In the genomic region with DNA sequence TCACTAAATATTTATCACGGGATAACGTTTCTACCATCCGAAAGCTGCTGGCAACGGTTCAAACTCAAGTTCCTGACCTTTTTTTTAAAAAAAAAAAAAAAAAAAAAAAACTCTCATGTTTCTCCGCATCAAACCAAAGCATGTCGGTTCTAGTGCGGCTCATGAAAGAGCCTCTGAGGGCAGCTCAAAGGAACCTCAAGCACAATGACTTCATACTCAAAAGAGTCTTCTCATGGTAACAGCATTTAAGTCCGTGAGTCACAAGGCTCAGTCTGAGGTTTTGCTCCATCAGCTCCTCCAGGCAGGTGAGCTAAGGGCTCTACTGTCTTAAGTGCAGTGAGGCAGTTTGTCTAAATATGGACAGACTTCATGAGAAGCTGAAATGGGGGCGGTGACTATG, we compare ENCODE assay signal across 10 mouse cellular contexts. TPM values are rescaled to one million over a fixed set of nuclear protein-coding genes. Genes with fewer than 3 reads are reported as not detected.
DNase-seq lines count a peak whose midpoint lies in the region; ATAC-seq and TF ChIP-seq lines count a peak whose summit lies in the region.
"Had no signal": no experiment of that assay in that cellular context is flagged by ENCODE, and none has a peak within 500 bp of the region (broad histone marks: within the 10 kb centered on the region; RNA-seq: fewer than 3 reads in every experiment).

No protein-coding gene starts in this region.

- TF ChIP-seq CTCF in MEL (IDR thresholded peaks at IDR 0.05 in 2 of 3, conservative IDR thresholded peaks at IDR 0.05 in 1 of 3; ENCODE audit: control insufficient read depth in 1 of 3, insufficient read depth in 1 of 3, low read depth in 2 of 3, low read length in 3 of 3, poor library complexity in 1 of 3, severe bottlenecking in 1 of 3) = no peak

- 79% methylated on average over 9 of the region's 9 CpGs for WGBS in forebrain, embryonic 11.5 days
- 48% methylated on average over 9 of the region's 9 CpGs for WGBS in forebrain, embryonic 15.5 days

- H3K27me3 ChIP-seq in forebrain, embryonic 11.5 days (ENCODE audit: control insufficient read depth, insufficient read depth, low read length) = no peaks in the 10 kb centered on the region
- H3K27me3 ChIP-seq in forebrain, embryonic 15.5 days = no peaks in the 10 kb centered on the region
- no peaks in the 10 kb centered on the region for H3K27me3 ChIP-seq in MEL (ENCODE audit: control insufficient read depth in 1 of 2, insufficient read depth in 2 of 2, low read length in 2 of 2)
- H3K27me3 ChIP-seq in splenic B cell, adult 2 months (ENCODE audit: control insufficient read depth, insufficient read depth, low read length, poor library complexity, severe bottlenecking) = no peaks in the 10 kb centered on the region
- H3K27me3 ChIP-seq: limb, embryonic 15.5 days; neural tube, embryonic 15.5 days had no signal

- TF ChIP-seq EP300 in MEL (IDR thresholded peaks at IDR 0.05; ENCODE audit: low read depth in 1 of 2, low read length in 2 of 2) = 0 out of 4 replicates have a peak, but pooled peaks of 1 of the 2 experiments have one; percentile 6

- H3K4me2 ChIP-seq in forebrain, embryonic 11.5 days (ENCODE audit: low read depth, low read length, severe bottlenecking) = no peak overlapping the region
- no peak overlapping the region for H3K4me2 ChIP-seq in forebrain, embryonic 15.5 days (replicated peaks)
- H3K4me2 ChIP-seq: limb, embryonic 15.5 days; neural tube, embryonic 15.5 days had no signal

- TF ChIP-seq RAD21 in MEL (IDR thresholded peaks at IDR 0.05; ENCODE audit: low read depth, low read length) = no peak

- H3K27ac ChIP-seq in forebrain, embryonic 11.5 days (ENCODE audit: low read depth, low read length) = no peak overlapping the region
- H3K27ac ChIP-seq in forebrain, embryonic 15.5 days (replicated peaks) = no peak overlapping the region
- no peak overlapping the region for H3K27ac ChIP-seq in MEL (ENCODE audit: control insufficient read depth, low read depth, low read length)
- H3K27ac ChIP-seq: limb, embryonic 15.5 days; neural tube, embryonic 15.5 days had no signal

- intact Hi-C loops in left cerebral cortex, postnatal 14 days (cut with DNase I) = no loop called here

- TF ChIP-seq POLR2A in MEL (IDR thresholded peaks at IDR 0.05; ENCODE audit: control insufficient read depth in 1 of 2, insufficient read depth in 1 of 2, low read depth in 1 of 2, low read length in 2 of 2, poor library complexity in 1 of 2) = no peak

- no peaks in the 10 kb centered on the region for H3K36me3 ChIP-seq in forebrain, embryonic 11.5 days (ENCODE audit: control insufficient read depth, insufficient read depth, low read length)
- no peaks in the 10 kb centered on the region for H3K36me3 ChIP-seq in forebrain, embryonic 15.5 days
- H3K36me3 ChIP-seq in MEL (ENCODE audit: control insufficient read depth in 1 of 2, insufficient read depth in 2 of 2, low read length in 2 of 2) = peaks cover 0 to 2% of the 10 kb centered on the region in 2 experiments; a peak in 1 of 4 replicates
- H3K36me3 ChIP-seq in splenic B cell, adult 2 months (ENCODE audit: control insufficient read depth, insufficient read depth, low read length, poor library complexity, severe bottlenecking) = no peaks in the 10 kb centered on the region
- H3K36me3 ChIP-seq: limb, embryonic 15.5 days; neural tube, embryonic 15.5 days had no signal

- DNase-seq in forebrain, embryonic 11.5 days (ENCODE audit: low spot score) = peak; percentile 34
- DNase-seq in MEL (ENCODE audit: low read depth, low spot score) = peak; percentile 56
- peak; percentile 69 to 78 for DNase-seq in lung, adult 18-20 months
- peak; percentile 58 for DNase-seq in splenic B cell, adult 2 months (ENCODE audit: low read depth, low spot score)
- DNase-seq in left cerebral cortex, adult 9 months (ENCODE audit: low spot score in 2 of 2) = no peak
- DNase-seq in urinary bladder, adult 2 months (ENCODE audit: low spot score) = no peak
- DNase-seq in left cerebral cortex, postnatal 14 days (ENCODE audit: low spot score in 2 of 2) = no peak

- H3K4me3 ChIP-seq in forebrain, embryonic 11.5 days (ENCODE audit: low read depth, low read length) = no peak overlapping the region
- no peak overlapping the region for H3K4me3 ChIP-seq in forebrain, embryonic 15.5 days
- peak overlapping the region; percentile 7 to 45; a peak in 2 of 4 replicates for H3K4me3 ChIP-seq in MEL (ENCODE audit: control insufficient read depth in 1 of 2, insufficient read depth in 1 of 2, low read depth in 2 of 2, low read length in 2 of 2)
- H3K4me3 ChIP-seq: limb, embryonic 15.5 days; neural tube, embryonic 15.5 days had no signal

- H3K9me3 ChIP-seq in forebrain, embryonic 11.5 days (ENCODE audit: control insufficient read depth, low read length) = no peaks in the 10 kb centered on the region
- no peaks in the 10 kb centered on the region for H3K9me3 ChIP-seq in forebrain, embryonic 15.5 days
- H3K9me3 ChIP-seq in MEL (replicated peaks; ENCODE audit: insufficient read depth, low read length) = no peaks in the 10 kb centered on the region
- H3K9me3 ChIP-seq: limb, embryonic 15.5 days; neural tube, embryonic 15.5 days had no signal

- no peaks in the 10 kb centered on the region for H3K4me1 ChIP-seq in forebrain, embryonic 11.5 days (replicated peaks; ENCODE audit: control insufficient read depth, insufficient read depth, low read length)
- peaks cover 9% of the 10 kb centered on the region; the same call in 1 of the 2 replicates for H3K4me1 ChIP-seq in forebrain, embryonic 15.5 days
- H3K4me1 ChIP-seq in MEL (ENCODE audit: control insufficient read depth in 1 of 2, insufficient read depth in 2 of 2, low read length in 2 of 2) = peaks cover 3 to 4% of the 10 kb centered on the region in 2 experiments; a peak in 3 of 4 replicates

- no peaks in the 10 kb centered on the region for H3K79me2 ChIP-seq in MEL (ENCODE audit: control insufficient read depth, insufficient read depth, low read length, poor library complexity)

- ATAC-seq in forebrain, embryonic 11.5 days (replicated peaks; ENCODE audit: low FRiP score) = no peak
- no peak for ATAC-seq in forebrain, embryonic 15.5 days (replicated peaks)

- no peak overlapping the region for H3K9ac ChIP-seq in forebrain, embryonic 11.5 days (ENCODE audit: low read length)
- no peak overlapping the region for H3K9ac ChIP-seq in forebrain, embryonic 15.5 days (replicated peaks)
- no peak overlapping the region for H3K9ac ChIP-seq in MEL (ENCODE audit: control insufficient read depth, low read depth, low read length, poor library complexity, severe bottlenecking)
- H3K9ac ChIP-seq: limb, embryonic 15.5 days; neural tube, embryonic 15.5 days had no signal

TF ChIP-seq in MEL, 35 proteins besides CTCF, POLR2A, EP300 and RAD21:
- TF ChIP-seq USF2 (IDR thresholded peaks at IDR 0.05; ENCODE audit: borderline replicate concordance in 1 of 2, insufficient read depth in 1 of 2, low read depth in 1 of 2, low read length in 2 of 2) (no peak), ZNF384 (IDR thresholded peaks at IDR 0.05; ENCODE audit: low read depth, low read length) (peak; percentile 94)

RNA-seq across cellular contexts. Expression of a gene that starts 42.3 kb away (rescaled TPM):
- 2.2 and 3.3 TPM in 2 replicates for polyA plus RNA-seq in forebrain, embryonic 11.5 days (2014; fragmentation: Nextera tagmentation; extraction: Ambion mirVana)
- polyA plus RNA-seq in forebrain, embryonic 15.5 days (2015; fragmentation: Nextera tagmentation; extraction: Ambion mirVana) = 11.6 and 12.8 TPM in 2 replicates
- 0.39 and 0.98 TPM in 2 replicates for total RNA-seq in MEL (2012; rRNA removed)
- 1 to 10 TPM in 1 of 2 experiments, not detected in 1; 1.1 TPM for polyA plus RNA-seq in MEL (2012; ENCODE audit: insufficient read depth in 1 of 2, insufficient read length in 2 of 2, low read depth in 1 of 2, low replicate concordance in 2 of 2, missing spikeins in 1 of 2)
- polyA plus RNA-seq in urinary bladder, adult 2 months (2012; rRNA removed) = 12.4 and 17.5 TPM in 2 replicates
- 100 to 1,000 TPM; 145 to 169 TPM for total RNA-seq in left cerebral cortex, postnatal 14 days (2021)

Comparison
In these comparisons a context has a peak if more than half of its experiments do, and no peak if none do; other contexts are left out.
1. DNase-seq: peak in forebrain, embryonic 11.5 days (single experiment), MEL (single experiment), lung, adult 18-20 months (2 of 2) and splenic B cell, adult 2 months (single experiment); none in left cerebral cortex, adult 9 months (0 of 2), urinary bladder, adult 2 months (single experiment) and left cerebral cortex, postnatal 14 days (0 of 2).
2. H3K4me3 ChIP-seq: peak in MEL (2 of 2); none in forebrain, embryonic 11.5 days (single experiment) and forebrain, embryonic 15.5 days (single experiment).